In genomic region chr2:154412018-154412666, GRCm38 (mm10) we compare ENCODE assay signal across 8 mouse cellular contexts. TPM values are rescaled to one million over a fixed set of nuclear protein-coding genes. Genes with fewer than 3 reads are reported as not detected.
A peak's percentile ranks its signal among the peaks of the same experiment; 100 is the strongest.
DNase-seq lines count a peak whose midpoint lies in the region; ATAC-seq and TF ChIP-seq lines count a peak whose summit lies in the region.

No protein-coding gene starts in this region.

- no peak overlapping the region for H3K9ac ChIP-seq in hindbrain, embryonic 11.5 days (ENCODE audit: low read depth, low read length)
- H3K9ac ChIP-seq in hindbrain, embryonic 13.5 days, result no peak overlapping the region

- intact Hi-C loops in gastrocnemius, postnatal 36 days (cut with DNase I), result loop anchor here (5.0 kb wide), 2 partner anchors 200 to 530 kb away; partner anchors contain the start of genes 4930519P11Rik and Zfp341

- peak; percentile 64 for DNase-seq in hindbrain, embryonic 11.5 days (ENCODE audit: low spot score)
- DNase-seq in spleen, postnatal 36 days (ENCODE audit: low spot score in 2 of 2), result peak; percentile 21 to 27
- no peak for DNase-seq in spleen, adult 12 weeks (ENCODE audit: low spot score)
- peak; percentile 80 for DNase-seq in brain, embryonic 14.5 days (ENCODE audit: low read depth)
- peak; percentile 64 for DNase-seq in layer of hippocampus, adult 9-10 months (ENCODE audit: low spot score)
- DNase-seq in thymus, postnatal 25 days, result peak; percentile 35
- no peak for DNase-seq in gastrocnemius, postnatal 36 days

- peaks cover 3% of the 10 kb centered on the region for H3K27me3 ChIP-seq in hindbrain, embryonic 11.5 days (ENCODE audit: control insufficient read depth, insufficient read depth, low read length)
- H3K27me3 ChIP-seq in hindbrain, embryonic 13.5 days, result peaks cover 15% of the 10 kb centered on the region

- WGBS in hindbrain, embryonic 11.5 days, result 69% methylated on average over 7 of the region's 7 CpGs
- 69% methylated on average over 7 of the region's 7 CpGs for WGBS in hindbrain, embryonic 13.5 days

- no peaks in the 10 kb centered on the region for H3K9me3 ChIP-seq in hindbrain, embryonic 11.5 days (ENCODE audit: control insufficient read depth, low read length)
- no peaks in the 10 kb centered on the region for H3K9me3 ChIP-seq in hindbrain, embryonic 13.5 days

- H3K4me1 ChIP-seq in hindbrain, embryonic 11.5 days (replicated peaks; ENCODE audit: control insufficient read depth, insufficient read depth, low read length), result no peaks in the 10 kb centered on the region
- peaks cover 4% of the 10 kb centered on the region for H3K4me1 ChIP-seq in hindbrain, embryonic 13.5 days (replicated peaks)

- no peak overlapping the region for H3K4me3 ChIP-seq in hindbrain, embryonic 11.5 days (ENCODE audit: low read depth, low read length)
- no peak overlapping the region for H3K4me3 ChIP-seq in hindbrain, embryonic 13.5 days

- H3K4me2 ChIP-seq in hindbrain, embryonic 11.5 days (replicated peaks; ENCODE audit: low read depth, low read length), result no peak overlapping the region
- H3K4me2 ChIP-seq in hindbrain, embryonic 13.5 days, result no peak overlapping the region

- no peak overlapping the region for H3K27ac ChIP-seq in hindbrain, embryonic 11.5 days (ENCODE audit: low read depth, low read length)
- no peak overlapping the region for H3K27ac ChIP-seq in hindbrain, embryonic 13.5 days

- no peak for TF ChIP-seq POLR2A in brain, embryonic 14.5 days (IDR thresholded peaks at IDR 0.05; ENCODE audit: borderline replicate concordance, extremely low read depth, insufficient read depth, insufficient read length, poor library complexity, severe bottlenecking)

- ATAC-seq in hindbrain, embryonic 11.5 days (ENCODE audit: low FRiP score), result no peak
- no peak for ATAC-seq in hindbrain, embryonic 13.5 days (ENCODE audit: low FRiP score)

- no peaks in the 10 kb centered on the region for H3K36me3 ChIP-seq in hindbrain, embryonic 11.5 days (ENCODE audit: control insufficient read depth, insufficient read depth, low read length)
- H3K36me3 ChIP-seq in hindbrain, embryonic 13.5 days, result no peaks in the 10 kb centered on the region

- peak; percentile 57; the same call in 1 of the 2 replicates for TF ChIP-seq CTCF in brain, embryonic 14.5 days (IDR thresholded peaks at IDR 0.05; ENCODE audit: borderline replicate concordance, extremely low read depth, insufficient read depth, insufficient read length)

RNA-seq across cellular contexts. Expression of gene Snta1, which starts 4.2 kb away (rescaled TPM):
- polyA plus RNA-seq in hindbrain, embryonic 11.5 days (2014; fragmentation: Nextera tagmentation; extraction: Ambion mirVana), result 2.1 TPM in 2 replicates
- 7.4 and 7.6 TPM in 2 replicates for polyA plus RNA-seq in hindbrain, embryonic 13.5 days (2015; fragmentation: Nextera tagmentation; extraction: Ambion mirVana)
- polyA plus RNA-seq in brain, embryonic 14.5 days (2012; rRNA removed), result 9.9 and 11.6 TPM in 2 replicates
- total RNA-seq in gastrocnemius, postnatal 36 days (2021), result 100 to 1,000 TPM; 221 to 230 TPM

RNA-seq across cellular contexts. Expression of gene Cbfa2t2, which starts 24.1 kb away (rescaled TPM):
- 68.2 and 71.5 TPM in 2 replicates for polyA plus RNA-seq in hindbrain, embryonic 11.5 days (2014; fragmentation: Nextera tagmentation; extraction: Ambion mirVana)
- 56.1 and 58.7 TPM in 2 replicates for polyA plus RNA-seq in hindbrain, embryonic 13.5 days (2015; fragmentation: Nextera tagmentation; extraction: Ambion mirVana)
- 46.3 and 51.1 TPM in 2 replicates for polyA plus RNA-seq in brain, embryonic 14.5 days (2012; rRNA removed)
- 10 to 100 TPM; 12.2 to 16.3 TPM for total RNA-seq in gastrocnemius, postnatal 36 days (2021)

RNA-seq across cellular contexts. Expression of gene Cdk5rap1, which starts 39.3 kb away (rescaled TPM):
- 13.2 and 15.8 TPM in 2 replicates for polyA plus RNA-seq in hindbrain, embryonic 11.5 days (2014; fragmentation: Nextera tagmentation; extraction: Ambion mirVana)
- polyA plus RNA-seq in hindbrain, embryonic 13.5 days (2015; fragmentation: Nextera tagmentation; extraction: Ambion mirVana), result 16.0 and 16.1 TPM in 2 replicates
- 16.5 and 16.6 TPM in 2 replicates for polyA plus RNA-seq in brain, embryonic 14.5 days (2012; rRNA removed)
- 10 to 100 TPM; 11.1 to 12.5 TPM for total RNA-seq in gastrocnemius, postnatal 36 days (2021)

Comparison
In these comparisons a context has a peak if more than half of its experiments do, and no peak if none do; other contexts are left out.
1. DNase-seq: peak in hindbrain, embryonic 11.5 days (single experiment), spleen, postnatal 36 days (2 of 2), brain, embryonic 14.5 days (single experiment), layer of hippocampus, adult 9-10 months (single experiment) and thymus, postnatal 25 days (single experiment); none in spleen, adult 12 weeks (single experiment) and gastrocnemius, postnatal 36 days (0 of 2).